Mouse (Mus musculus) liver, embryonic 14.5 days (tissue): ENCODE measurements around the gene Fbxo31.

Experiments used
- CTCF ChIP-seq: IDR thresholded peaks from 2 replicates; pipeline ENCODE4 v1.5.1; 2016; ENCODE audit warnings: antibody characterized with exemption, low read depth, control low read depth
- EP300 ChIP-seq: IDR thresholded peaks from 2 replicates; pipeline ENCODE4 v1.6.1; 2016; ENCODE audit warnings: antibody characterized with exemption, low read depth

DNA sequence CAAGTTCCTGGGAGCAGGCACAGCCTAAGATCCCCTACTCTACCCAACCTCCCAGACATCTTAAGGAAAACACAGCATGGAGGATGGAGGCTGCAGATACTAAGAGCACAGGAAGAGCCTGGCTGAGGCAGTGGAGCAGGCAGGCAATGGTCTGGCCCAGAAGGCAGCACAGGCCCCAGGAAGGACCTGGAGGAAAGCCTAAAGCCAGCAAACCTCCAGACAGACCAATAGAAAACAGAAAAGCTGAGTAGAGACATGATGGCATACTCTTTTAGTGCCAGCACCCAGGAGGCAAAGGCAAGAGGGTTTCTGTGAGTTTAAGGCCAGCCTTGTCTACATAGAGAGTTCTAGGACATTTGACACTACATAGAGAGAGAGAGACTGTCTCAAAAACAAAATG is 34.8 kb upstream of the Fbxo31 start:
- no peak for TF ChIP-seq CTCF
- no peak for TF ChIP-seq EP300
